Mouse (Mus musculus) v-Abl transformed pro-B cells (cell line): Measurements from ENCODE around the gene Lrrc8b.

ENCODE experiments used
- in situ Hi-C, 2 experiments: fragments of 400-800 bp; cut with MboI; formaldehyde crosslinking; loops; one replicate each; pipeline ENCODE4 v1.15.1; 2025; ENCODE audit not compliant: unreplicated experiment in 2 of 2

Lrrc8b gene

DNA sequence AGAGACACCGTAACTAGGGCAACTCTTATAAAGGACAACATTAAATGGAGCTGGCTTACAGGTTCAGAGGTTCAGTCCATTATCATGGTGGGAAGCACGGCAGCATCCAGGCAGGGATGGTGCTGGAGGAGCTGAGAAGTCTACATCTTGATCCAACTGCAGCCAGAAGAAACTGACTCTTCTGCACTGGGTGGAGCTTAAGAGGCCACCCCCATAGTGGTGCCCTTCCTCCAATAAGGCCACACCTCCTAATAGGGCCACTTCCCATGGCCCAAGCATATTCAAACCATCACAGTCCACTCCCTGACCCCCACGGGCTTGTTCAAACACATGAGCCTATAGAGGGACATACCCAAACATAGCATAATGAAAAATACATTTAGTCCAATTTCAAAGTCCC lies 119.6 kb downstream of the Lrrc8b start:
- in situ Hi-C loops: loop anchor here in 1 of 2 experiments (5.0 kb wide), 1 partner anchor 42 kb away; no protein-coding TSS in a partner anchor

DNA sequence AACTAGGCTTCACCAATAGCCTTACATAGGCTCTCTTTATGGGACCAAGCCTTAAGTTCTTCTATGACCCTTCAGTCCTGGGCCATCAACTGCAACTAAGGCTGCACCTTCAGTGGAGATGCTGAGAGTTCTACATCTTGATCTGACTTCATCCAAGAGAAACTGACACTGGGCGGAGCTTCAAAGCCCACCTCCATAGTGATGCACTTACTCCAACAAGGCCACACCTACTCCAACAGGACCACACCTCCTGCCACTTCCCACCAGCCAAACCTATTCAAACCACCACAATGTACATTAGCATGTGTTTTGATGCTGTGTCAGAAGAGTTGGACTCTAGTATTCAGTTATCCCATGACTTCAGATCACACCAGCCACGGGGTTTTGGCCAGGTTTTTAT lies 120.6 kb downstream of the Lrrc8b start:
- in situ Hi-C loops: loop anchor here in 1 of 2 experiments (5.0 kb wide), 1 partner anchor 41 kb away; no protein-coding TSS in a partner anchor

DNA sequence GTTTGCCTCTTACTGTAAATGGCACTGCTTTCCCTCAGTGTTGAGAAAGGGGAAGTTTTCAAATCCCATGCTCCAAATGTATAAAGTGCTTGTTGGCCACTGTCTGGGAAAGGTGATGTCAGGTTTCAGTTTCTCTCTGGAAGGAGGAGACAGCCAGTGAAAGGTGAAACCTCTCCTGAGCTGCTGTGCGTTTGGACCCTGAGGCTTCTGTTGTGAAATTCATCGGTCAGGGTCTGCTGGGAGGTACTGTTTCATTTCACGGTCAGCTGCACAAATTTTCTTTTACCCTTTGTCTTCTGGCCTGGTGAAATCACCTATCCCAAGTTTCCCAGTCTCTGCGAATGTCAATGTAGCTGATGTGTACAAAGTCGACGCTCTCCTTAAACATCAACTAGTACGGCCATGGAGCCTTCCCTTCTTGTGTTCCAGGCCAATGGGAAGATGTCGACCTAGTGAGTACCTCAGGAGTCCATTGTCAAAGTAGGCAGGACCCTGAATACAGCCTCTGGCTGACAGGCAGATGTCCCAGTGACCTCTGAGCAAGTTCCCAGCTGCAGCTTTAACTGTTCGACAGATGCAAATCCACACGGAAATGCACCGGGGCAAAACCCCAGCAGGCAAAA lies 121.6 kb downstream of the Lrrc8b start:
- in situ Hi-C loops: loop anchor here in 1 of 2 experiments (5.0 kb wide), 1 partner anchor 40 kb away; no protein-coding TSS in a partner anchor
